Mouse (Mus musculus) mouse embryonic stem cell (cell line): Measurements from ENCODE around the gene Lrch4.

ENCODE experiments used
- in situ Hi-C, 2 experiments: fragments of 300-500 bp; cut with MboI; formaldehyde crosslinking; loops; 1 replicate in 1 of 2; 3 replicates in 1 of 2; pipeline ENCODE4 v1.14.3; 2019 to 2020; ENCODE audit warnings: low sequenced_read_pairs in 2 of 2, low pct_unique_long_range_greater_than_20kb in 1 of 2, mixed read lengths in 1 of 2; ENCODE audit not compliant: unreplicated experiment in 1 of 2

Lrch4 gene

DNA sequence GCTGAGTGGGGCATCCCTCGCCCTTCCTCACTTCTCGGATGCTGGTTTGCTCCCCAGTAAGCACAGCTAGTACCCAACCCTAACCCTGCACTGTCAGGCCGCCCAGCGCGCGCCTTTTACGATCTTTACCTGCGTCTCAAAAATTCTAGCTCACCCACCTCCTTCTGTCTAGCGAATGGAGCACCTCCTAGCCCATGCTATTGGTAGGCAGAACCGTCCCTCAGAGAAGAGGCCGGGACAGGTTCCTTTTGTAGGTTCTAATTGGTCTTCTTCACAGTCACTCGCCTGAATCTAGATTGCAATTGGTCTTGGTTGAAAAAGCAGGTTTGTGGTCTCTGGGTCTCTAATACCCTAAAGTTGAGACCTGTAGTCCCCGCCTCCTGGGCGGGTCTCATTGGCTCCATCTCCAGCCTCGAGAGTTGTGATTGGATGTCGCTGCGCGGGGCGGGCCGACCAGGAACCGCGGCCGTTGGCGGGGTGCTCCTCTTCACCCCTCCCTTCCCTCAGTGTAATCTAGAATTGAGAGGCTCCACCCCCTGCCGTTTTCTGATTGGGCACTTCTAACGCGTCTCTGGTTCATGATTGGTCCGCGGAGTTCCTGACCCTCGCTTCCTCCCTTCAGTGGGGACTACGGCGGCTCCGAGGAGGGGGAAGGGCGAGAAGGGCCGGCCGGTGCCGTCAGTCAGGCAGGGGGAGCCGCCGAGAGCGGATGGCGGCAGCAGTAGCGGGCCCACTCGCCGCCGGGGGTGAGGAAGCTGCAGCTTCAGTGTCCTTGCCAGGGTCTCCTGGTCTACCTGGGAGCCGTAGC, at the start of gene Lrch4, which contains the start of the genes Fbxo24 and Gm20605:
Lrch4 (plus strand) TSS at position 624 of the 808 bp plus-strand sequence.
Fbxo24 (minus strand) TSS at position 505 of the 808 bp plus-strand sequence.
Gm20605 (plus strand) TSS at position 678 of the 808 bp plus-strand sequence.
- in situ Hi-C loops: no loop called here

DNA sequence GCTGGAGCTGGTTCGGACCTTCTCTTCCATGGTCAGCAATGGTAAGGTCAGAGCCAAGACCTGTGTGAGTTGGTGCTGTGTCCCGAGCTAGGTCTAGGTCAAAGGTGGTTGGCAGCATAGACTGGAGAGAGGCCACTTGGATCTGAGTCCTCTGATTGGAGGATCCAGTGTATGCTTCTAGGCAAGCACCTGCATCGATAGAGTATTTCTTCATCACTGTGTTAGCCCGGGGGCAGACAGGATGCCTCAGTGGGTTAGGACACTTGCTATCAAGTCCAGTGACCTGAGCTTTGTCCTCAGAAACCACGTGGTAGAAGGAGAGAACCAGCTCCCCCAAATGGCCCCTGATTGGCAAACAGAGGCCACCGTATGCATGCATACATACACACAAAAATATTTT, 48.7 kb upstream of the Lrch4 start:
- in situ Hi-C loops: no loop called here

DNA sequence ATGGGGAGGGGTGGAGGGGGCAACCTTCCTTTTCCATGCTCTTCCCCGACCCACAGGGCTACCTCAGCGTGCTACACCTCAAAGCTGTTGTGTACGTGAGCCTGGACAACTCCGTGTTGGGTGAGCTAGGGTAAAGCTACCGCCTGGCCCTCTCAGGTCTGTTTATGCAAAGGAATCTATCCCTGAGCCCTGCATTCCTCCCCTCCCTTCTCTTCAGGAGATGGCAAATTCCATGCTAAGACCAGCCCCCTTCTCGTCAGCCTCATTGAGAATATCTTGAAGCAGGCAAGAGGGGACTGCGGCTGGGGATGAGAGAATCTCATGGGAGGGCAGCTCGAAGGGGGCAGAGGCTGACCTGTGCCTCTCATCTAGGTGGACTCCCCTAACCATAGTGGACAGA, 46.2 kb upstream of the Lrch4 start:
- in situ Hi-C loops: no loop called here

DNA sequence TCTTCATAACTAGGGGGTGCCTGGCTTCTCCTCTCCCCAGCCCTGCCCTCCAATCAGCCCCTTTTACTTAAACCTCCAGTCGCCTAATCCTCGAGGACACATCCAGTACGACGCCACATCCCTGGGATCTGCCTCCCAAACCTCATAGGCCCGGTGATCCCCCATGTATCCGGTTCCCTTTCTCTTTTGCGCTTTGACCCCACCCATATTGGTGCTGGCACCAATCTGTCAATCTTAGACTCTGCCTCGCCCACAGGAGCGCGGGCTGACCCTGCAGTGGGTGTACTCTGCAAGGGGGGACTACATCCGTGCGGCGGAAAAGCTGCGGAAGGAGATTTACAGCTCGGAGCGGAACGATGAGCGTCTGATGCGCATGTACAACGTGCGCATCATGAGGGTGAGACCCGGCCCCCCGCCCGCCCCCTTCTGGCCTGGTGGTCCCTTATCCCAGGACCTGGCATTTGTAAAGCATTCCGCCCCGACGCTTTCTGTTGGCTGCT, 45.2 kb upstream of the Lrch4 start:
- in situ Hi-C loops: no loop called here

DNA sequence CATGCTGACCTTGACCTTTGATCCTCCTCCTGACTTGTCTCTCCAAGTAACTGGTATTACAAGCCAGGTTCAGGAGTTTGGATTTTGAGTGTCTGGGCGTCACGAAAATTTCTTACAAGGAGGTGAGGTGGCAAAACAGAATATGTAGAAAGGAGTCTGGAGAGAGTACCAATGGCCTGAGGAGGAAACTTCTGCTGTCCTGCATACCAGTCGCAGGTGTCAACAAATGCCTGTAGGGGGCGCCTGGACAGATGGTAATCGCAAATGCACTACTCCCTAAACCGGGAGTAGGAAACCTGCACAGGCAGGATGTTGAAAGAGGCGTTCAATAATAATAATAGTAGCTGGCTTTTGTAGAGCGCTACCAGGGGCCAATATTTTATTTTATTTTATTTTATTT, 43.9 kb upstream of the Lrch4 start:
- in situ Hi-C loops: no loop called here

DNA sequence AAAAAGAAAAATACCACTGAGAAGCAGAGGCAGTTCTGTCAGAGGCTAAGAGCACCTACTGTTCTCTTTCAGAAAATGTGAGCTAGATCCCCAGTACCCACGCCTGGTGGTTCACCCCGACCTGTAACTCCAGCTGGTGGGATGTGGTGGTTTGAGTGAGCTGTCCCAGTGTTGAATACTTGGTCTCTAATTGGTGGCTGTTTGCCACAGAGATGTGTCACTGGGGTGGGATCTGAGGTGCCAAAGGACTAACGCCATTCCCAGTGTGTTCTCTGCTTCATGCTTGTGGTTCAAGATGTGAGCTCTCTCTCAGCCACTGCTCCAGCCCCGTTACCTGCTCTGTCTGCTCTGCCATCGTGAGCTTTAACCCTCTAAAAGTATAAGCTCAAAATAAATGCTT, 38.4 kb upstream of the Lrch4 start:
- in situ Hi-C loops: no loop called here

DNA sequence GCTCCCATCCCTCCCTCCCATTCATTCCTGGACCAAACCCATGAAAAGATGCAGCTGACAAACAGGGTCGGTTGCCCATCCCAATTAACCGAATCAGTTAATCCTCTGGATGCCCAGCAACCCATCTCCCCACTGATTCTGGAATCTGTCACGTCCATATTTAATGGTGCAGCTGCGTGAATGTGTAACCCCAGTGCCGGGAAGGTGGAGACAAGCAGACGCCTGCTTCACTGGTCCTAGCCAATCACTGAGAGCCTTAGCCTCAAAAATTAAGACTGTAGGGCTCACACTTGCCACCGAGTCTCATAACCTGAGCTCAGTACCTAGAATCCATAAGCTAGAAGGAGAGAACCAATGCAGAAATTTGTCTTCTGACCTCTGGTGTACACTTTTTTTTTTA, 33.0 kb upstream of the Lrch4 start:
- in situ Hi-C loops: no loop called here

DNA sequence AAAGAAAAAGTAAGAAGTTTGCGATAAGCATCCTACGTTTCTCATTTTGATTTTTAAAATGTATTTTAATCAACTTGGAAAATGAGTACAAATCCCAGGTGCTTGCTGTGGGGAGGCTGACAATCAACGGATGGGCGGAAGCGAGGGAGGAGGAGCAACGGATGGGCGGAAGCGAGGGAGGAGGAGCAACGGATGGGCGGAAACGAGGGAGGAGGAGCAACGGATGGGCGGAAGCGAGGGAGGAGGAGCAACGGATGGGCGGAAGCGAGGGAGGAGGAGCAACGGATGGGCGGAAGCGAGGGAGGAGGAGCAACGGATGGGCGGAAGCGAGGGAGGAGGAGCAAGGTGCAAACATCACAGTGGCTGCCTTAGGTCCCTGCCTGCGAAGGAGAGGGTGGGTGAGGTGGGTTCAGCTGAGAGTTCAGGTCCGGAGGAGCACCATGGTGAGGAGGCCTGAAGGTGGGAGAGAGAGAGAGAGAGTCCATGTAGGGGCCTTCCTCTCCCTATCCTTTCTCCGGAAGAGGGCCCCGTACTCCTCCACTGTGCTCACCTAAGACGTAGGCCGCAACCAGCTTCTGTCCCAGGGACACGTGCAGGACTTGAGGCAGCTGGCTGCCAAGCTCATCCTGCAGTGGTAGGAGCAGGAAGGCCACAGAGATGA, 32.2 kb upstream of the Lrch4 start:
- in situ Hi-C loops: no loop called here

DNA sequence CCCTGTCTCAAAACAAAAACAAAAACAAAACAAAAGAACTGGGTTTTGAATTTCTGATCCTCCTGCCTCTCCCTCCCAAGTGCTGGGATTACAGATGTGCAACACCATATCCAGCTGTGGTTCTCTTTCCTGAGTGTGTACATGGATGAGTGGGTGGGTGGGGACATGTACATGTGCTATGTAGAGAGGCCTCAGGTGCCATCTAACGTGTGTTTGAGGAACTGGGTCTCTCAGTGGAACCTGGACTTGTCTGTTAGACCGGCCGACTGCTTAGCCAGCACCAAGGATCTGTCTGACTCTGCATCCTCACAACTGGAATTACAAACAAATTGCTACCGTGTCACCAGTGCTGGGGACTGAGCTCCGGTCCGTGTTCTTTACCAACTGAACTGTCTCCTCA, 31.3 kb upstream of the Lrch4 start:
- in situ Hi-C loops: no loop called here

DNA sequence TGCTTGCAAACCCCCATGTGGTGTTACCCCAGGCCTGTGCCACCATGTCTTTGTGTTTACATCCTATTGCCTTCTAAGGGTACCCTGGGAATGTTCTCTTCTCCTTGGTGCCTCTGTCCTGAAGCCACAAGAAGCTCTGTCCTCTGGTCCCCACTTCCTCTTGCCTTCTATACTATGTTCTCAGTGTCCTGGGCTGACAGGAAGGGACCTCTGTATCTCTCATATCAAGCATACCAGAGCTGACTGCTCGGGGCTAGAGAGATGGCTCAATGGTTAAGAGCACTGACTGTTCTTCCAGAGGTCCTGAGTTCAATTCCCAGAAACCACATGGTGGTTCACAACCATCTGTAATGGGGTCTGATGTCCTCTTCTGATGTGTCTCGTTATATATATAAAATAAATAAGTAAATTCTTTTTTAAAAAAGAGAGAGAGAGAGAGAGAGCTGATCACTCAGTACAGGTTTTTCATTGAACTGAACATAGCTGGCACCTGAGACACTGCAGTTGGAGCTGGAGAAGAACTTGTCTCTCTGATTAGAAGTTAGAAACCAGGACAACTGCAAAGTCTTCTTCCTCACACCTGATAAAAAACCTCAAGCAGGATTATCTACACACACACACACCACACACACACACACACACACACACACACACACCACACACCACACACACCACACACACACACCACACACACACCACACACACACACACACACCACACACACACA, 30.7 kb upstream of the Lrch4 start:
- in situ Hi-C loops: no loop called here

DNA sequence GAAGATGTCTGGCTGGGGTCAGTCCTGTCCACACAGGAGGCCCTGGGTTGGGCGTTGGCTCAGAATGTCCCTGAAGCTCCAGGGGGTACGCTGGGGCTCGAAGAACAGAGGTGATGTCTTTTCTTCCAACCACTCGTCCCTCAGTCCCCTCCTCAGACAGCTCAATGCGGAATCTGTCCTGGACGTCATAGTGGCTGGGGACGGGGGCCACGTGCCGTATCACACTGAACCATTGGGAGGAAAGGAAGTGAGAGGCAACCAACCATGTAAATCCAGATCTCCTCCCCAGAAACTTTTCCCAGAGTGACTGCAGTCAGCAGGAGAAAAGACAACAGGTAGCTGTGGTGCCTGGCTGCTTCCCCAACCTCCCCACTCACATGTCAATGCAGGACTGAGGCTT, 29.3 kb upstream of the Lrch4 start:
- in situ Hi-C loops: no loop called here

DNA sequence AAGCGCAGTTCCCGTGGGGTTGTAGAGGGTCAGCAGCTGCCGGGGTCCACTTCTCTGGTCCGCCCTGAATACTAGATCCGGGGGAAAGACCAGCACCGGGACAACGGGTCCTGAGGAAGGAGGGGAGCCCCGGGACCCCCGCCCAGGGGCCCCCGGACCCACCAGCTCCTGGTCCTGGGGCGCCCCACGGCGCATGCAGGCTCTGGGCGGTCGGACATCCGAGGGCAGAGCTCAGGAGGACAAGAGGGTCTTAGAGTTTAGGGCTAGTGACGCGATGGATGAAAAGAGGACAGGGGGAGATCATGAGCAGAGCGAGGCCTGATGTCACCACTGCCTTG, 28.7 kb upstream of the Lrch4 start:
- in situ Hi-C loops: no loop called here

DNA sequence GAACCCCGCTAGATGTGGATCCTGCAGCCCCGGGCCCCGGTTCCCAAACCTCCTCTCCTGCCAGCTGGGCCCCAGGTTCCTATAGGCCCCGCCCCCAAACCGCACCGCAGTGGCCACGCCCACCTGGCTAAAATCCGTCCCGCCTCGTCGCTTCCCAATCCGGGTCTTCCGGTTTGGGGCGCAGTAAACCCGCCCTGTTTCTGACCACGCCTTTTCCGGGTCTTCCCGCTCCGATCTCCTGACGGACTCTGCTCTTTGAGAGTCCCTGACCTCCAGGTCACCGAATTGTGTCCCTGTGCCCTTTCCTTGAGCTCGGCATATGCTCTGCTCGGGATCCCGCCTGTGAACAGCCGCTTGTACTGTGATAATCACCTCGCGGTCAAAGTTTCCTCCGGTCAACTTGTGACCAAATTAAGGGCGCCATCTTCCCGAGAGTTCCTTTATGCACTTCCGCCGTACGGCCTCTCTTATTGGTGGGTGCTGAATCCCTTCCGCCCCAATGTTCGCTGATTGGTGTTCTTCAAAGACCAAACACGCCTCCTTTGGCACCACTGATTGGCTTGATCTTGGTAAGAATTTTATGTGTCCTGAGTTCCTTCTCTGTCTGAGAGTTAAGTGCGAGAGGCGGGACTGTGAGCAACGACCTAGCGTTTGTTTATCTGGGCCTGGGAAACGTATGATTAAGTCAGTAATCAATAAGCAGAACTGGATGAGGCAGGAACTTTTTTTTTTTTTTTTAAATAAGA, 28.1 kb upstream of the Lrch4 start, which contains the start of gene Mospd3:
Mospd3 (minus strand) TSS at position 440 of the 746 bp plus-strand sequence.
- in situ Hi-C loops: no loop called here

DNA sequence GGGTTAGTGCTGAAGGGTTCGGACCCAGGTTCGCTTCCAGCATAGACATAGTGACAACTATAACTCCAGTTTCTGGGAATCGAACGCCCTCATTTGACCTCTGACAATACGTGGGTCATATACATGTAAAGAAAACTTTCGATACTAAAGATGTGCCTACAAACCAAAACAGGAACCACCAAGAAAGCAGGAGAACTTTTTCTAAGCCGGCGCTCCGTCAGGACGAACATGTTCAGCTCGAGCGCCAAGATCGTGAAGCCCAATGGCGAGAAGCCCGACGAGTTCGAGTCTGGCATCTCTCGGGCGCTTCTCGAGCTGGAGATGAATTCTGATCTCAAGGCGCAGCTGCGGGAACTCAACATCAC, 27.6 kb upstream of the Lrch4 start:
- in situ Hi-C loops: no loop called here

DNA sequence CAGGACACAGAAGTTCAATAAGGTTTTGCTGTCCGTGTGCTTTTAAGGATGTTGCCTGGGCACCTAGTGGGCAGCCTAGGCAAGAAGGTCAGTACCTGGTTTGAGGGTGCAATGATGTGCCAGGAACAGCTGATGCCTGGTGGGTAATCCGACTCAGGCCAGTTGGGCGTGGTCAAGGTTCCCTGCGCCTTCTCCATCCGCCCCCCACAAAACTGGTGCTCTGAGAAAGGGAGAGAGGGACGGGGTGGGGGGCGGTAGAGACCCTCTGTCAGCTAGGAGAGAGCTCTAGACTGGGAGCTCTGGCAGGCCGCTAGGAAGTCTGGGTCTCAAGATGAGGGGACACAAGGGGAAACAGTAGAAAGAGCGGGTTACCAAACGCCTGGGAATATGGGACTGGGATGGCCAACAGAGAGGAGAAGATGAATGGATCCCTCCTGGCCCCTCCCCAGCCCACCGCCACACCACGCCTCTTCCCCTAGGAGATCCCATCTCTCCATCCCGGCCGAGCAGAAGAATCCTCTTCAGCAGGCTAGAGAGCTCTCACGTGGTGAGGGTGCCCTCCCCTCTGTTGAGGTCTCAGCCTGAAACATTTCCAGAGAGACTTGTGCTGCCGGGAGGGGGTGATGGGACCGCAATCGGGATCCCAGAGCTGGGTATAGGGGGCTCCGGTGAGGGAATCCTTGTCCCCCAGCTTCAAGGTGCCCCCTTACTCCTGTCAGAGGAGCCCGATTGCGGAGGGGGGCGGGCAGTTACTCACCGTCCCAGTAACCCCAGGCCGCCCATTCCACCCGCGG, 20.9 kb upstream of the Lrch4 start:
- in situ Hi-C loops: no loop called here

DNA sequence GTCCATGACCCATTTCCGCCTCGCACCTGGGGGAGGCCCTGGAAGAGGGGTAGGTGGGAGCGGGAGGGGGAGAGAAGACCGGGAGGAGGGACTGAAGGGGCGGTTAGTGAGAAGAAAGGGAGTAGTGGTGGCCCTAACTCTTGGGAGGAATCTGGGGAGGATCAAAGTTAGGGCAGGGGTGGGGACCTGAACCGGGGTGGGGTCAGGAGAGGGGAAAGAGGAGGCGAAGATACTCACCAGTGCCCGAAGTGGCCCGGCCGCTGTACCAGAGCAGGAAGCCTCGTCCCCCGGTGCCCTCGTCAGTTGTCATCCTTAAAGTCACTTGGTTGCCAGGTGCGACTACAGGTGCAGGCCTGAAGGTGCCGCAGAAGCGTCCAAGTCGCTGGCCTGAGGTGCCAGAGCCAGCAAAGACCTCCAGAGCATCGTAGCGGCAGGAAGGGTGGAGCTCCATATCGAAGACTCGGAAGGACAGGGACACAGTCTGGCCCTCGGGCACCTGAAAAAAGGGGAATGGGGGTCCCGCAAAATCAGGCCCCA, 20.2 kb upstream of the Lrch4 start:
- in situ Hi-C loops: no loop called here

DNA sequence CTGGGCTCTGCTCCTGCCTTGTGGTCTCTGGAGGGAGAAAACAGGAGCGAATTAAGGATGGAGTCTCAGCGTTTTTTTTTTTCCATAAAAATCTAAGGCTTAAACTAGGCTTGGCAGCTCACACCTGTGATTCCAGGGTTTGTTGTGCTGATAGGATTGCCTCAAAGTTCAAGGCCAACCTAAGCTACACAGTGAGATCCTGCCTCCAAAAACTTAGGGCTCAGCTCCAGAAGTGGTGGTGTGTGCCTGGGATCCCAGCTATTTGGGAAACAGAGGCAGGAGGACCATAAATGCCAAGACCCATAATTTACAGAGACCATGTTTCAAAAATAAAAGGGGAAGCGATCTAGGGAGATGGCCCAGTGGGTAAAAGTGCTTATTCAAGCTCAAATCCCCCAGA, 19.6 kb upstream of the Lrch4 start:
- in situ Hi-C loops: no loop called here

DNA sequence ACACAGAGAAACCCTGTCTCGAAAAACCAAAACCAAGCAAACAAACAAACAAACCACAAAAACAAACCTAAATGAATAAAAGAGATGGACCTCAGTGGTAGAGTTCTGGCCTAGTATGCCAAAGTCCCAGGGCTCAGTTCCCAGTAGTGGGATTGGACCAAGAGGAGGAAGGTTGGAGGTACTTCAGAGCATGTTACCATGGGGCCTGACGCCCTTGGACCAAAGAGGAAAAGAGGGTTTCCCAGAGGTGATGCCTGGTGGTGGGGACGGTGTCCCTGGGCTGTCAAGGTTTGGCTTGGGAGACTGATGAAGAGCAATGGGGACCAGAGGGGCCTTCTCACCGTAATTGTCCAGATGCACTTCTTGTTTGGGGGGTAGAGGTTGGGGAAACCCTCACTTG, 18.9 kb upstream of the Lrch4 start:
- in situ Hi-C loops: no loop called here
